Mouse (Mus musculus): Measurements from ENCODE around the gene Shld1. TPM values are rescaled to one million over a fixed set of nuclear protein-coding genes. Genes with fewer than 3 reads are reported as not detected.

Gene Shld1
- polyA plus RNA-seq, 1 experiment from 2014 or later: 13.4 TPM

- WGBS: 57% methylated on average over 4 of the region's 4 CpGs
- no peaks in the 10 kb centered on the region for H3K36me3 ChIP-seq (ENCODE audit: control insufficient read depth, insufficient read depth, low read length)
- no peak for ATAC-seq (ENCODE audit: low read depth)
- H3K9me3 ChIP-seq (ENCODE audit: control insufficient read depth, low read length): no peaks in the 10 kb centered on the region
- no peak overlapping the region for H3K27ac ChIP-seq (ENCODE audit: low read length)
- peaks cover 3% of the 10 kb centered on the region; the same call in 1 of the 2 replicates for H3K4me1 ChIP-seq (replicated peaks; ENCODE audit: control insufficient read depth, insufficient read depth, low read length)
- H3K4me3 ChIP-seq (ENCODE audit: low read length): no peak overlapping the region
- H3K27me3 ChIP-seq (ENCODE audit: control insufficient read depth, insufficient read depth, low read depth, low read length): no peaks in the 10 kb centered on the region
- no peak overlapping the region for H3K9ac ChIP-seq (ENCODE audit: low read length)
- H3K4me2 ChIP-seq (ENCODE audit: low read depth, low read length): no peak overlapping the region
Observed at GRCm38 (mm10) chr2:132689188-132689568, 2.4 kb downstream of the Shld1 start.

GRCm38 (mm10) chr2:132689569-132690231 lies 3.0 kb downstream of the Shld1 start:
- no peak for ATAC-seq (ENCODE audit: low read depth)
- H3K4me2 ChIP-seq (ENCODE audit: low read depth, low read length): no peak overlapping the region
- peaks cover 3% of the 10 kb centered on the region; the same call in 1 of the 2 replicates for H3K4me1 ChIP-seq (replicated peaks; ENCODE audit: control insufficient read depth, insufficient read depth, low read length)
- H3K36me3 ChIP-seq (ENCODE audit: control insufficient read depth, insufficient read depth, low read length): no peaks in the 10 kb centered on the region
- H3K27me3 ChIP-seq (ENCODE audit: control insufficient read depth, insufficient read depth, low read depth, low read length): no peaks in the 10 kb centered on the region
- H3K27ac ChIP-seq (ENCODE audit: low read length): no peak overlapping the region
- H3K4me3 ChIP-seq (ENCODE audit: low read length): no peak overlapping the region
- no peaks in the 10 kb centered on the region for H3K9me3 ChIP-seq (ENCODE audit: control insufficient read depth, low read length)
- WGBS: 60% methylated on average over 15 of the region's 15 CpGs
- no peak overlapping the region for H3K9ac ChIP-seq (ENCODE audit: low read length)

DNA sequence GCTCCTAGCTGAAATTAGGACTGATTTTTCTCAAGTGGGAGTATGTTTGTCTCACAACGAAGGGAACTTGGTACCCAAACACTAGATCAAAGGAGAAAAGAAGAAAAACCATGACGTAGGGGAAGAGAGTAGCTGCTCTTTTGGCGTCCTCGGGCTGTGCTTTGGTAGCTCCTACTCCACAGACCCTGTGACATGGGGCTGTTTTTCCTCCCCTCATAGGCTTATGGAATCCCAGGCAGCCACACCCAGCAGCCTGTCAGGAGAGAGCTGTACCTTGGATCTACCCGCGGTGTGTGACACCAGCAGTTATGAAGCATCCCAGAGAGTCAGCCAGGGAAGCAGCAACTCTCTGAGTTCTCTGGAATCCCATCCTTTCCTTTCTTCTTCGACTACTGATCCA lies 5.0 kb downstream of the Shld1 start:
- no peaks in the 10 kb centered on the region for H3K27me3 ChIP-seq (ENCODE audit: control insufficient read depth, insufficient read depth, low read depth, low read length)
- no peak overlapping the region for H3K4me3 ChIP-seq (ENCODE audit: low read length)
- H3K36me3 ChIP-seq (ENCODE audit: control insufficient read depth, insufficient read depth, low read length): no peaks in the 10 kb centered on the region
- 53% methylated on average over 7 of the region's 7 CpGs for WGBS
- no peak overlapping the region for H3K9ac ChIP-seq (ENCODE audit: low read length)
- H3K4me2 ChIP-seq (ENCODE audit: low read depth, low read length): no peak overlapping the region
- H3K27ac ChIP-seq (ENCODE audit: low read length): no peak overlapping the region
- no peaks in the 10 kb centered on the region for H3K9me3 ChIP-seq (ENCODE audit: control insufficient read depth, low read length)
- no peak for ATAC-seq (ENCODE audit: low read depth)
- H3K4me1 ChIP-seq (replicated peaks; ENCODE audit: control insufficient read depth, insufficient read depth, low read length): peaks cover 3% of the 10 kb centered on the region; the same call in 1 of the 2 replicates

DNA sequence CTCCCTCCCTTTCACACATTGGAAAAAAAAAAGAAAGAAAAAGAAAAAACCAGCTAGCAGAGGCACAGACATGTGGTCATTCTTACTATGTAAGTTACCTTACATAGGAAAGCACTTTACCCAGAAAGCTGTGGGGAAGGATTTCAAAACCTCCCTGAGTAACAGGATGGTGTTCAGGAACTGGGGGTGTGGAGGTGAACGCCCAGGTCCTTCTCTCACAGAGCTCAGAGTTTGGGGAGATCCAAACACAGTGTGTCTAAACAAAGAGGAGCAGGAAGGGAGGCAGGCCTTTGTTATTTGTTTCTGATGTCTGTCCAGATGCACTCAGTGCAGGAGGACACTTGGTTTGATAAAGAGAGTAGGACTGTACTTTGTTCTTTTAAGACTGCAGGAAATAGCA lies 5.6 kb downstream of the Shld1 start:
- 21% methylated on average over 1 of the region's 1 CpGs for WGBS
- H3K27ac ChIP-seq (ENCODE audit: low read length): no peak overlapping the region
- no peak overlapping the region for H3K9ac ChIP-seq (ENCODE audit: low read length)
- peaks cover 1% of the 10 kb centered on the region; the same call in 1 of the 2 replicates for H3K4me1 ChIP-seq (replicated peaks; ENCODE audit: control insufficient read depth, insufficient read depth, low read length)
- ATAC-seq (ENCODE audit: low read depth): no peak
- no peaks in the 10 kb centered on the region for H3K36me3 ChIP-seq (ENCODE audit: control insufficient read depth, insufficient read depth, low read length)
- H3K4me3 ChIP-seq (ENCODE audit: low read length): no peak overlapping the region
- H3K27me3 ChIP-seq (ENCODE audit: control insufficient read depth, insufficient read depth, low read depth, low read length): no peaks in the 10 kb centered on the region
- H3K9me3 ChIP-seq (ENCODE audit: control insufficient read depth, low read length): no peaks in the 10 kb centered on the region
- H3K4me2 ChIP-seq (ENCODE audit: low read depth, low read length): no peak overlapping the region

DNA sequence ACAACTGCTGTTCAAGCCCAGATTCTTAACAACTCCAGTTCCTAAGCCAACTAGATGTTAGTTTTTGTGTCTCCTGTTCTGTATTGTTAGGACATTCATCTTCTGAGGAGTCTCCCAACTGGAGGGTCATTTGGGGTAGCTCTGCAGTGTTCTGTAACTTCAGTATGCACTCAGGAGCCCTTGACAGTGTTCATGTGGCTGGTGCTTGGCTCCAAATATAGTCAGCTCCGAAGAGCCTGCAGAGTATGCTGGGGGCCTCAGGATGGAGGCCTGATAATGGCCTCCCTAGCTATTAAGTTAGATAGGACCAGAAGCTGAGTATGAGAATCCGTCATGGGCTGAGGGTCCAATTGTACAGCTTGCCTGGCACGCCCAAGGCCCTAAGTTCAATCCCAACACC lies 7.2 kb downstream of the Shld1 start:
- Histone ChIP-seq H3K4me3 (ENCODE audit: low read length) (no peak overlapping the region), H3K4me2 (ENCODE audit: low read depth, low read length) (no peak overlapping the region), H3K36me3 (ENCODE audit: control insufficient read depth, insufficient read depth, low read length) (no peaks in the 10 kb centered on the region), H3K4me1 (replicated peaks; ENCODE audit: control insufficient read depth, insufficient read depth, low read length) (no peaks in the 10 kb centered on the region; the same call in 1 of the 2 replicates), H3K27ac (ENCODE audit: low read length) (no peak overlapping the region), H3K27me3 (ENCODE audit: control insufficient read depth, insufficient read depth, low read depth, low read length) (no peaks in the 10 kb centered on the region), H3K9ac (ENCODE audit: low read length) (no peak overlapping the region), H3K9me3 (ENCODE audit: control insufficient read depth, low read length) (no peaks in the 10 kb centered on the region)
- ATAC-seq (ENCODE audit: low read depth): no peak
- WGBS: 84% methylated on average over 3 of the region's 3 CpGs

DNA sequence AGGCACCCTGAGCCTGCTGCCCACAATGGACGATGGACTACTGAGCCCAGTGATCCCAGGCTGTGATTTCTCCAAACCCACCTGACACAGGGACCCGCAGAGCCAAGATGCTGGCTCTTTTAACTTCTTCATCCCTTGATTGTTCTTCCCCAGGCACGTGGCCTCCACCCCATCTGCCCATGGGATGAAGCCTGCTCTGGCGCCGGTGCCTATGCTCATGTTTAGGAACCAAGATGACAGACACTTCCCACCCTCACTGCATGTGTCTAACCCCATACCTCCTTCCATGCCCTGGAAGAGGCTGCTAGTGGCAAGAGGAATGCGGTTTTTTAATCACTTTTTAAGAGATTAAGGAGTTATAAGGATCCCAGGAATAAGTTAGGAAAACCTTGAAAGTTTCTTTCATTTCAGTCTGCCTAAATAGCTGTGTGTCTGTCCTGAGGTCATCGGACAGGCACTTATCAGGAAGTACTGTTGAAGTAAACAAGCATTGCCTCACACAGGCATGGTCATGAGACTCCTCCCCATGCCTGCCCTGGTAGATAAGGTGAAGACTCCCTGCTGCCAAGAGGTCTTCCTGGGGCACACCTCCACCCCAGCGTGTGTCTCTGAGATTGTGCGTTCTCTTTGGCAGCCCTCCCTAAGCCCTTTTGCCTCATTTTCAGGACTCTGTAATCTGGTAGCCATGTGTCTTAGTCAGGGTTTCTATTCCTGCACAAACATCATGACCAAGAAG lies 8.8 kb downstream of the Shld1 start:
- H3K27me3 ChIP-seq (ENCODE audit: control insufficient read depth, insufficient read depth, low read depth, low read length): no peaks in the 10 kb centered on the region
- H3K36me3 ChIP-seq (ENCODE audit: control insufficient read depth, insufficient read depth, low read length): no peaks in the 10 kb centered on the region
- H3K27ac ChIP-seq (ENCODE audit: low read length): no peak overlapping the region
- H3K4me1 ChIP-seq (replicated peaks; ENCODE audit: control insufficient read depth, insufficient read depth, low read length): no peaks in the 10 kb centered on the region; the same call in 1 of the 2 replicates
- peak; percentile 60 for ATAC-seq (ENCODE audit: low read depth)
- H3K4me2 ChIP-seq (ENCODE audit: low read depth, low read length): no peak overlapping the region
- WGBS: 66% methylated on average over 9 of the region's 9 CpGs
- H3K9me3 ChIP-seq (ENCODE audit: control insufficient read depth, low read length): no peaks in the 10 kb centered on the region
- H3K9ac ChIP-seq (ENCODE audit: low read length): no peak overlapping the region
- no peak overlapping the region for H3K4me3 ChIP-seq (ENCODE audit: low read length)

DNA sequence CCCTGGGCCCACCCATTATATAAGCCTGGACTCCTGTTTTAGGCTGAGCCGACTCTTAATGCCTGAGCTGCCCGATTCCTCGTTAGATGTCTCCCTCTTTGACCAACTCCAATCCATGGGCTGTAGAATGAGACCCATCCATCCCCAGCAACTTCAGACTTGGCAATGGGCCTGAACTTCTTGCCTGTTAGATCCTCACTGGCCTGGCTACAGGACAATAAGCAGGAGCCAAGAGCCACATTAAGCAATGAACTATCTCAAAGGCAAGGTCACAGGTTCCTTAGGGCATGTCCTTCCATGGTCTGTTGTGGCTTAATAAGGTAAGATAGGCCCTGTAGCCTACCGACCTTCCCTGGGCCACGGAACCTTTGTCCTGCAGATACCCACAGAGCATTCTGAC lies 9.8 kb downstream of the Shld1 start:
- Histone ChIP-seq H3K9me3 (ENCODE audit: control insufficient read depth, low read length) (no peaks in the 10 kb centered on the region), H3K4me1 (replicated peaks; ENCODE audit: control insufficient read depth, insufficient read depth, low read length) (no peaks in the 10 kb centered on the region; the same call in 1 of the 2 replicates), H3K36me3 (ENCODE audit: control insufficient read depth, insufficient read depth, low read length) (no peaks in the 10 kb centered on the region), H3K27me3 (ENCODE audit: control insufficient read depth, insufficient read depth, low read depth, low read length) (no peaks in the 10 kb centered on the region), H3K27ac (ENCODE audit: low read length) (peak overlapping the region; percentile 14; the same call in 1 of the 2 replicates), H3K4me3 (ENCODE audit: low read length) (no peak overlapping the region), H3K9ac (ENCODE audit: low read length) (no peak overlapping the region), H3K4me2 (ENCODE audit: low read depth, low read length) (no peak overlapping the region)
- 84% methylated on average over 5 of the region's 5 CpGs for WGBS
- ATAC-seq (ENCODE audit: low read depth): no peak

- Histone ChIP-seq H3K27ac (ENCODE audit: low read length) (peak overlapping the region; percentile 30; the same call in 1 of the 2 replicates), H3K9me3 (ENCODE audit: control insufficient read depth, low read length) (no peaks in the 10 kb centered on the region), H3K9ac (ENCODE audit: low read length) (no peak overlapping the region), H3K4me3 (ENCODE audit: low read length) (no peak overlapping the region), H3K27me3 (ENCODE audit: control insufficient read depth, insufficient read depth, low read depth, low read length) (no peaks in the 10 kb centered on the region), H3K4me1 (replicated peaks; ENCODE audit: control insufficient read depth, insufficient read depth, low read length) (no peaks in the 10 kb centered on the region; the same call in 1 of the 2 replicates), H3K36me3 (ENCODE audit: control insufficient read depth, insufficient read depth, low read length) (no peaks in the 10 kb centered on the region), H3K4me2 (ENCODE audit: low read depth, low read length) (no peak overlapping the region)
- no peak for ATAC-seq (ENCODE audit: low read depth)
- whole genome bisulfite sequencing: 48% methylated on average over 5 of the region's 5 CpGs
Observed at GRCm38 (mm10) chr2:132697256-132697655, 10.5 kb downstream of the Shld1 start.

GRCm38 (mm10) chr2:132697695-132698094 lies 11.0 kb downstream of the Shld1 start:
- ATAC-seq (ENCODE audit: low read depth): no peak
- Histone ChIP-seq H3K9ac (ENCODE audit: low read length) (no peak overlapping the region), H3K4me1 (replicated peaks; ENCODE audit: control insufficient read depth, insufficient read depth, low read length) (no peaks in the 10 kb centered on the region; the same call in 1 of the 2 replicates), H3K4me3 (ENCODE audit: low read length) (no peak overlapping the region), H3K36me3 (ENCODE audit: control insufficient read depth, insufficient read depth, low read length) (no peaks in the 10 kb centered on the region), H3K27me3 (ENCODE audit: control insufficient read depth, insufficient read depth, low read depth, low read length) (no peaks in the 10 kb centered on the region), H3K4me2 (ENCODE audit: low read depth, low read length) (no peak overlapping the region), H3K9me3 (ENCODE audit: control insufficient read depth, low read length) (no peaks in the 10 kb centered on the region), H3K27ac (ENCODE audit: low read length) (no peak overlapping the region)
- WGBS: 40% methylated on average over 7 of the region's 7 CpGs
